Mouse (Mus musculus) common myeloid progenitor, adult 5-6 weeks (primary cell): ENCODE measurements around the gene Echdc3. TPM values are rescaled to one million over a fixed set of nuclear protein-coding genes. Genes with fewer than 3 reads are reported as not detected.

Experiments used
- ATAC-seq: replicated peaks from 2 replicates; pipeline ENCODE4 v1.8.0; 2016; ENCODE audit warnings: low read depth, mild to moderate bottlenecking, moderate TSS enrichment, inconsistent platforms; ENCODE audit not compliant: poor library complexity, severe bottlenecking
- total RNA-seq: library from RNA; stranded (forward); fragments of 200-1000, 187-1606 nt; gene quantifications from 2 replicates; pipeline ENCODE4 v1.2.3, GENCODE M21; 2017

Echdc3 gene
- 0.78 TPM in 1 of 2 replicates, not detected in the other for total RNA-seq

DNA sequence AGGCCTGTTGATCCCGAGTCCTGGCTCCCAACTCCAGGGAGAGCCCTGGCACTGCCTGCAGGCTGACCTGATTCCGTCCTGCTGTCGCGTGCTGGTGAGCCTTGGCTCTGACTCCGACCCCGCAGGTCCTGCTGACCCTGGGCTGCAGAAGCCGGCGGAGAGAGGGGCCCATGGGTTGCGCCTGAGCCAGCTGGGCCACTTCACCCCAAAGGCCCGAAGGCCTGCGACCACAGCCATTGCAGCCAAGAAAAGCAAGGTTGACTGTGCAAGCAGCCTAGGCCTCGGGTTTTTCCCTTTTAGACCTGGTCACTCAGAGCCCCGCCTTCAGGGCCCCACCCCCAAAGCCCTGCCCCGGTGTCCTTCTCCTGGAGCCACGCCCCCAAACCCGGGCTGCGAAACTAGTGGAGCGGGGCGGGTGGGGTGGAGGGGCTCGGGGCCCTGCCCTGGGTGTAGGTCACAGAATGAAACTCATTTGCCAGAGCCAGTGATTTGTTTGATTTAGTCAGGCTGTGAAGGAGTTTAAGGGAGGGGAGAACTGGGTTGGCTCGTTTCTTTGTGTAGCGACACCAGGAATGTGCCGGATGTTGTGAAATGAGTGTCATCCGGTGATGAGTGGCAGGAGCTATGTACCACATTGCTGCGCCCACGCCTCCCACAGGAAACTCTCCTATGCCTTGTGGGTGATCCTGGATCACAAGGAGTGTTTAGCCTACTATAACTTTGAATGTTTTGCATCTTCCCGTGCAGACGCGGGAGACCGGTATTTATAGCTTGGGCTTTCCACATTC is at the start of gene Echdc3:
Gene Echdc3, minus strand, starts transcription at position 310 of the 788 bp plus-strand sequence.
- ATAC-seq: peak; percentile 83

GRCm38 (mm10) chr2:6261718-6262117 is 48.9 kb upstream of the Echdc3 start:
- ATAC-seq: no peak

DNA sequence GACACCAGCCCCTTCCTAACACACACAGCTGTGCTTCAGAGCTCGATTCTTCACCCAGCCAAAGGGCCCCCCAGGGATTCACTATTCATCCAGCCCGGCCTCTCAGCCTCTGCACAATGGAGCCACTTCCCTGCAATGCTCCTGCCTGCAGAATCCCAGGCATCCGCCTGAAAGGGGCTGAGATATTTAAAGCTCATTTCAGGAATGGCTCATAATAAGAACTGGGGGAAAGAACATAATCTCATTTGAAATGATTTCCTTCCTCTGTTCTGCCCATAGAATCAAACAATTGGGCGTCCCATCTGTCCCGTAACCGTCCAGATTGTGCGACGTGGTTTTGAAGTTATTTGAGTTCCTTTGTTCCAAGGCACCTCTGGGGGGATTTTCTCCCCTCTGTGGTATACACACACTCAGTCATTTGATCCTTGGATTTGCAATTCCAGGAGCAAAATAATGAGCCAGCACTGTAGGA is 48.4 kb upstream of the Echdc3 start:
- no peak for ATAC-seq

- no peak for ATAC-seq
Measured at GRCm38 (mm10) chr2:6260661-6261060, 47.8 kb upstream of the Echdc3 start.

DNA sequence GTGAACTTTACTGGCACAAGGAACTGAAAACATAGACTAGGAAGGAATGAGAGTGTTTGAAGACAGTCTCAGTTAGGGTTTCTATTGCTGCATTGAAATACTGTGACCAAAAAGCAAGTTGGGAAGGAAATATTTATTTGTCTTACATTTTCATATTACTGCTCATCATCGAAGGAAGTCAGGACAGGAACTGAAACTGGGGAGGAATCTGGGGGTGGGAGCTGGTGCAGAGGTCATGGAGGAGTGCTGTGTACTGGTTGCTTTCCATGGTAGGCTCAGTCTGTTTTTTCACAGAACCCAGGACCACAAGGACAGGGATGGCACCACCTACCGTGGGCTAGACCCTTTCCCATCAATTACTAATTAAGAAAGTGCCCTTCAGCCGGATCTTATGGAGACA is 46.3 kb upstream of the Echdc3 start:
- ATAC-seq: peak; percentile 24; the same call in 1 of the 2 replicates

DNA sequence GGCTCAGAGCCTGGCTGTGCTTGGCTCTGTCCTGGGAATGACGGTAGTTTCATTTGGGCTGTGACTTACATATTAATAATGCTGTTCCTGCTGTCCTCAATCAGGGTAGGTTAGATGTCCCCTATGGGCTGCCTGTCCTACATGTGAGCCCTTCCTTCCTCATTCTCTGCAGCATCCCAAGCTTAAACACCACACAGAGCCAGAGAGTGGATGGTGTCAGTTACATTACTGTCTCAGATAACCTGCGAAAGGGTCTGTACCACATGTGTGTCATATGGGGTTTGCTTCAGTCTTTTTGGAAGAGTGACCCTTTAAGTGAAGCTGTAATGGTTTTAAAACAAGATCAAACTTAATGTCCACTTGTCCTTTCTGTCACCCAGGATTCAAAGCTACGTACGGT is 45.2 kb upstream of the Echdc3 start:
- ATAC-seq: no peak

- ATAC-seq: no peak
Measured at GRCm38 (mm10) chr2:6257146-6257545, 44.3 kb upstream of the Echdc3 start.

DNA sequence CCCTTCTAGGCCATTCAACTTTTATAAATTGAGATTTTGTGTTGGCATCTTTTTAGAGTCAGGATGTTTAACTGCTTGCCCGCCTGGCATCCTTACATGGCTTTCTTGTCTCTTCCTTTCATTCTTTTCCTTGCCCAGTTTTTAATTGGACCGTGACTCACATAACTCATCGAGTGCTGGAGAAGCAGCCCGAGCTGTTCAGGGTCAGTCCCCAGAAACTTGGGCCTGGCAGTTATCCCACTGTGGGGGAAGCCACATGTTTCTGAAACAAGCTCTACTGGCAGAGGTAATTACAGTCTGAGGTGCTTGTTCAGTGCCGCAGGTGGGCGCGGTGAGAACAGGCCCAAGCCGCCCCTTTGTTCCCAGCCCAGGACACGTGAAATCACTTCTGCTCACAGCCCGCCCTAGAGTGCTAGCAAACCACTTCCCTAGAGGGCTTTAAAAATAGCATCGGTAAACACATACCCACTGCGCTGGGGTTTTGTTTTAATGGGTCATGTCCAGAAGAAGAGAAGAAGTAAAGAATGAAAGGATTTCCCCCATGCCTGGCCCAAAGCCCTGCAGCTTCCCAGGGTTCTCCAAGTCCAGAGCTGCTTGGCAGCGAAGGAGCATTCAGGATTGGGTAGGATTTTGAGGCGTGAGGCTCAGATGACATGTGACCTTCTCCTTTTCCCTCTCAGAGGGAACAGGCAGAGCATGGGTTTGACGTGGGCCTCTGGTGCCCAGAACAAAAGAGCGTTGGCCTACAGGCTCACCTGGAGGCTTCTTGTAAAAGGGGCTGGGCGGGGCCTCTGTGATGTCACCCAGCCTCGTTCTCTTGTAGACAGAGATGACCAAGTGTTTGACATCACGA is 43.4 kb upstream of the Echdc3 start:
- ATAC-seq: peak; percentile 75

GRCm38 (mm10) chr2:6255402-6255988 is 42.7 kb upstream of the Echdc3 start:
- no peak for ATAC-seq

DNA sequence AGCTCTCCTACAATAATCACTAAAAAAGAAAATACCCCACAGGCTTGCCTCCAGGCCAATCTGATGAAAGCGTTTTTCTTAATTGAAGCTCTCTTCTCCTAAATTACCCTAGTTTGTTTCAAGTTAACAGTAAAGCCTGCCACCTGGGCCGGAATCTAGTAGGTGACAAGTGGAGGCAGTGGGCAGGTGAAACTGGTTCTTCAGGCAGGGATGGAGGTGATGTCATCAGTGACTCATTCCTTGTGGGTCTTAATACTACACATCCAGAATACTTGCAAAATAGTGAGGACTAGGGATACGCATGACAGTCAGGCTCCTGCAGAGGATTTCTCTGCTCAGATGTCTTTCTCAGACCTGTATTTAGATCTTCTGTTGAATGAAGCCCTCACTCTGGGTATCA is 39.7 kb upstream of the Echdc3 start:
- no peak for ATAC-seq

DNA sequence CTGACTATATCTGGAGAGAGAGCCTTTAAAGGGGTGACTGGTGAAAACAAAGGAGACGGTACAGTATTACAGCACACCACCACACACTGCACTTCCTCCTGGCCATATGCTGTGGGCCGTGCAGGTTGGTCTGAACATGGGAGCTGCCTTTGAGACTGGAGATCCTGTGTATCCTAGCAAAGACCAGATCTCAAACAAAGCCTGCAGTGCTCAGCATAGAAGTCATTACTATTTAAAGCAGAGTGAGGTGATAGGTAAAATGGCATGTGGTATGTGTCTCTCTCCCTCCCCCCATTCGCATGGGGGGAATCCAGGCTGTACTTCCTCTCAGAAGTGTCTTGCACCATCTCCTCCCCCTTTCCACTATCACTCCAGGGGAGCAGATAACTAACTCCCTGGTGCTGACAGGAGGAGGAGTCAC is 38.3 kb upstream of the Echdc3 start:
- ATAC-seq: peak; percentile 83

GRCm38 (mm10) chr2:6241446-6241845 is 28.6 kb upstream of the Echdc3 start:
- no peak for ATAC-seq

- ATAC-seq: no peak
Measured at GRCm38 (mm10) chr2:6240072-6240471, 27.2 kb upstream of the Echdc3 start.

DNA sequence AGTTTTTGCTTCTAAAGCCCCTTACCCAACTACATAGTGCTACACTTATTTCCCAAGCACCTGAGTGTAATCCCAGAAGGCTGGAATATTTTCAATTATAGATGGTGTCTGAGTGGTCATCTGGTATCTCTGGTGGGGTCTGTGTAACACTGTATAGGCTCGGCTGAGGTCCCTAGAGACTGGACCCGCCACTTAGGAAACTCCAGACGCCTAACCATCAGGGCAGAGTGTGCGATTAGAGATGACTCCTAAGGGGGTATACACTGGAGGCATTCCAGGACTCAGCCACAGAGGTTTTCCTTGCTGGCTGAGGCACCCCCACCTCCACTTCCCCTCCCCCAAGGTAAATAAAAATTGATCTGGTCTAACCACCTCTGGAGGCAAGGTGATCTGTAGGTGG is 26.5 kb upstream of the Echdc3 start:
- no peak for ATAC-seq

DNA sequence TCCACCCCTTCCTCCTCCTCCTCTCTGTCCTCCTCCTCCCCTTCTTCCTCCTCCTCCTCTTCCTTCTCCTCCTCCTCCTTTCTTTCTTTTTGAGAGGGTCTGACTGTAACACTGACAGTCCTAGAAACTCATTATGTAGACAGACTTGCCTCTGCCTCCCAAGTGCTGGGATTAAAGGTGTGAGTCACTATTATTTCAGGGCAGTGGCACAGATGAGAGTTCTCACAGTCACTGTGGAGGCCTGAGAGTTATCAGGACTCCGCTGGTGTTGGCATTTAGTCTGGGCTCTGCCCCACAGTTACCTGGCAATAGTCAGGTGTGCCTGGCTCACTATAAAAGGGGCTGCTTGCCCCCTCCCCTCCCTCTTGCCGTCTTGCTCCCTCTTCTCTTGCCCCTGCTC is 25.8 kb upstream of the Echdc3 start:
- 0 out of 2 replicates have a peak, but pooled peaks have one; percentile 18 for ATAC-seq

GRCm38 (mm10) chr2:6238244-6238643 is 25.4 kb upstream of the Echdc3 start:
- no peak for ATAC-seq

GRCm38 (mm10) chr2:6233353-6233752 is 20.5 kb upstream of the Echdc3 start:
- ATAC-seq: no peak

DNA sequence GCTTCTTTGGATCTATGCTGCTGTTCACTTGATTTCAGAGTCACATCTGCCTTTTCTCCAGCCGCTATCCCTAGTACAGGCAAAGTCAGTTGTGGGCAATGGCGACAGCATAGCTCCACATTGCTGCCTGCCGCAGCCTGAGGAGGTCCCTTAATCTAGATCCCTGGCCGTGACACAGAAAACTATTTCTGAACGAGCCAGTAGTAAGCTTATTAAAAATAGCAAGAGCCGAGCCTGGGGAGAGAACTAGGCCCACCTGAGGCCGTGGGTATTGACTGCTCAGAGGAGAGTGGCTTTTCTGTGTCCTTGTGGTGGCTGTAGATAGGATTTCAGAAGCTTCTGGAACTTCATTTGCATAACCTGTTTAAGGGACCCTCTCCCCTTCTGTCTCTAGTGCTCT is 19.9 kb upstream of the Echdc3 start:
- ATAC-seq: no peak

DNA sequence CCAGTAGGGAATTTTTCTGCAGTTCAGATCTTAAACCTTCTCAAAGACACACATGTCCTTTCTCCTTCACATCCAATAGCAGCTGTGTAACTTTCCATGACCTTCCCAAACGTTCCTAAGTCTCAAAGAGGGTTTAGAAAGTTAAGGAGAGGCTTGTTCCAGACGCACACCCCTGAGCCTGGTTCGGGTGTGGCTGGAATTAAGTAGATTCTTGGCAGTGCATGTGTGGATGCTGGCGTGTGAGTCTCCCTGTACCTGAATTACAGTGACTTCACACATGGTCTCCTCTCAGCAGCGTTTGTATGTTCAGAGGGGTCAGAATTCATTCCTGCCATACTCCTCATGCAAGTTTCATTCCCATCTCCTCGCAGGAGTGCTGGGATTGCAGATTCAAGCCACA is 18.0 kb upstream of the Echdc3 start:
- ATAC-seq: no peak

GRCm38 (mm10) chr2:6229597-6230290 is 16.9 kb upstream of the Echdc3 start:
- peak; percentile 59 for ATAC-seq
